Mouse (Mus musculus) cerebellum, adult 2 months (tissue): ENCODE data around the gene Lyrm7.

Experiments used
- CTCF ChIP-seq: fragments of 200-500 bp; IDR thresholded peaks from 2 replicates; pipeline ENCODE4 v1.5.1; 2011; ENCODE audit warnings: low read depth, mild to moderate bottlenecking, control low read depth, low read length, moderate library complexity, borderline replicate concordance; ENCODE audit not compliant: insufficient read depth
- POLR2A ChIP-seq: fragments of 200-500 bp; IDR thresholded peaks from 2 replicates; pipeline ENCODE4 v1.6.1; 2011; ENCODE audit warnings: low read length, control low read depth, borderline replicate concordance; ENCODE audit not compliant: insufficient read depth

GRCm38 (mm10) chr11:54894589-54894988 lies 33.9 kb upstream of the Lyrm7 start:
- TF ChIP-seq CTCF (no peak), POLR2A (no peak)
